Mouse (Mus musculus): ENCODE data around the gene Atg5. TPM values are rescaled to one million over a fixed set of nuclear protein-coding genes. Genes with fewer than 3 reads are reported as not detected.

Gene Atg5
- total and polyA plus RNA-seq, 2 experiments, result 16.7 to 61.8 TPM

GRCm38 (mm10) chr10:44265835-44266234 lies 2.3 kb upstream of the Atg5 start:
- Histone ChIP-seq H3K79me2 (ENCODE audit: control insufficient read depth, insufficient read depth, low read length) (peaks cover 11% of the 10 kb centered on the region; the same call in 1 of the 2 replicates), H3K27ac (replicated peaks; ENCODE audit: insufficient read depth, low read depth, low read length) (no peak overlapping the region), H3K9ac (ENCODE audit: low read depth, low read length) (no peak overlapping the region), H3K4me1 (ENCODE audit: control insufficient read depth, insufficient read depth, low read length) (peaks cover 10% of the 10 kb centered on the region; the same call in 1 of the 2 replicates), H3K36me3 (ENCODE audit: control insufficient read depth, insufficient read depth, low read length) (no peaks in the 10 kb centered on the region), H3K27me3 (ENCODE audit: control insufficient read depth, insufficient read depth, low read length) (no peaks in the 10 kb centered on the region), H3K4me3 (ENCODE audit: insufficient read depth, low read depth, low read length) (no peak overlapping the region)
- TF ChIP-seq POLR2A (IDR thresholded peaks at IDR 0.05; ENCODE audit: extremely low read depth, insufficient read depth, low read length) (no peak), CTCF (IDR thresholded peaks at IDR 0.05; ENCODE audit: low read depth, low read length) (no peak)
- 93% methylated on average over 3 of the region's 3 CpGs for WGBS
- no peak for DNase-seq (ENCODE audit: extremely low read depth, low read depth, low spot score)

GRCm38 (mm10) chr10:44266561-44266960 lies 1.6 kb upstream of the Atg5 start:
- peak; percentile 27 for DNase-seq (ENCODE audit: extremely low read depth, low read depth, low spot score)
- Histone ChIP-seq H3K79me2 (ENCODE audit: control insufficient read depth, insufficient read depth, low read length) (peaks cover 16% of the 10 kb centered on the region; the same call in 1 of the 2 replicates), H3K36me3 (ENCODE audit: control insufficient read depth, insufficient read depth, low read length) (no peaks in the 10 kb centered on the region), H3K27ac (replicated peaks; ENCODE audit: insufficient read depth, low read depth, low read length) (no peak overlapping the region), H3K9ac (ENCODE audit: low read depth, low read length) (no peak overlapping the region), H3K4me3 (ENCODE audit: insufficient read depth, low read depth, low read length) (no peak overlapping the region), H3K4me1 (ENCODE audit: control insufficient read depth, insufficient read depth, low read length) (peaks cover 13% of the 10 kb centered on the region; the same call in 1 of the 2 replicates), H3K27me3 (ENCODE audit: control insufficient read depth, insufficient read depth, low read length) (no peaks in the 10 kb centered on the region)
- TF ChIP-seq CTCF (IDR thresholded peaks at IDR 0.05; ENCODE audit: low read depth, low read length) (no peak), POLR2A (IDR thresholded peaks at IDR 0.05; ENCODE audit: extremely low read depth, insufficient read depth, low read length) (no peak)

- TF ChIP-seq CTCF (IDR thresholded peaks at IDR 0.05; ENCODE audit: low read depth, low read length) (no peak), POLR2A (IDR thresholded peaks at IDR 0.05; ENCODE audit: extremely low read depth, insufficient read depth, low read length) (no peak)
- WGBS, result 7% methylated on average over 11 of the region's 11 CpGs
- Histone ChIP-seq H3K79me2 (ENCODE audit: control insufficient read depth, insufficient read depth, low read length) (peaks cover 25% of the 10 kb centered on the region; the same call in 1 of the 2 replicates), H3K27ac (replicated peaks; ENCODE audit: insufficient read depth, low read depth, low read length) (0 out of 2 replicates have a peak overlapping the region, but pooled peaks have one; percentile 4), H3K36me3 (ENCODE audit: control insufficient read depth, insufficient read depth, low read length) (no peaks in the 10 kb centered on the region), H3K27me3 (ENCODE audit: control insufficient read depth, insufficient read depth, low read length) (no peaks in the 10 kb centered on the region), H3K4me1 (ENCODE audit: control insufficient read depth, insufficient read depth, low read length) (peaks cover 13% of the 10 kb centered on the region; the same call in 1 of the 2 replicates), H3K4me3 (ENCODE audit: insufficient read depth, low read depth, low read length) (peak overlapping the region; percentile 92), H3K9ac (ENCODE audit: low read depth, low read length) (peak overlapping the region; percentile 43)
- DNase-seq (ENCODE audit: extremely low read depth, low read depth, low spot score), result no peak
Observed at GRCm38 (mm10) chr10:44267426-44268142, 574 bp upstream of the Atg5 start.

GRCm38 (mm10) chr10:44269211-44269610 lies 1.1 kb downstream of the Atg5 start:
- peak; percentile 94 for DNase-seq (ENCODE audit: extremely low read depth, low read depth, low spot score)
- H3K4me1 ChIP-seq (ENCODE audit: control insufficient read depth, insufficient read depth, low read length), result peaks cover 14% of the 10 kb centered on the region; the same call in 1 of the 2 replicates
- peaks cover 34% of the 10 kb centered on the region for H3K79me2 ChIP-seq (ENCODE audit: control insufficient read depth, insufficient read depth, low read length)
- peak overlapping the region; percentile 92 for H3K4me3 ChIP-seq (ENCODE audit: insufficient read depth, low read depth, low read length)
- TF ChIP-seq POLR2A (IDR thresholded peaks at IDR 0.05; ENCODE audit: extremely low read depth, insufficient read depth, low read length), result no peak
- WGBS, result 12% methylated on average over 2 of the region's 2 CpGs
- H3K36me3 ChIP-seq (ENCODE audit: control insufficient read depth, insufficient read depth, low read length), result peaks cover 2% of the 10 kb centered on the region; the same call in 1 of the 2 replicates
- peak overlapping the region; percentile 53 for H3K9ac ChIP-seq (ENCODE audit: low read depth, low read length)
- peak overlapping the region; percentile 94 for H3K27ac ChIP-seq (replicated peaks; ENCODE audit: insufficient read depth, low read depth, low read length)
- no peaks in the 10 kb centered on the region for H3K27me3 ChIP-seq (ENCODE audit: control insufficient read depth, insufficient read depth, low read length)

- H3K9ac ChIP-seq (ENCODE audit: low read depth, low read length), result no peak overlapping the region
- peaks cover 13% of the 10 kb centered on the region; the same call in 1 of the 2 replicates for H3K79me2 ChIP-seq (ENCODE audit: control insufficient read depth, insufficient read depth, low read length)
- no peak for TF ChIP-seq POLR2A (IDR thresholded peaks at IDR 0.05; ENCODE audit: extremely low read depth, insufficient read depth, low read length)
- TF ChIP-seq CTCF (IDR thresholded peaks at IDR 0.05; ENCODE audit: low read depth, low read length), result no peak
- peaks cover 9% of the 10 kb centered on the region for H3K36me3 ChIP-seq (ENCODE audit: control insufficient read depth, insufficient read depth, low read length)
- no peak for DNase-seq (ENCODE audit: extremely low read depth, low read depth, low spot score)
- H3K27me3 ChIP-seq (ENCODE audit: control insufficient read depth, insufficient read depth, low read length), result no peaks in the 10 kb centered on the region
- no peak overlapping the region for H3K27ac ChIP-seq (replicated peaks; ENCODE audit: insufficient read depth, low read depth, low read length)
- peaks cover 7% of the 10 kb centered on the region for H3K4me1 ChIP-seq (ENCODE audit: control insufficient read depth, insufficient read depth, low read length)
- WGBS, result 50% methylated on average over 1 of the region's 1 CpGs
- no peak overlapping the region for H3K4me3 ChIP-seq (ENCODE audit: insufficient read depth, low read depth, low read length)
Observed at GRCm38 (mm10) chr10:44282323-44282722, 14.2 kb downstream of the Atg5 start.

GRCm38 (mm10) chr10:44285106-44285505 lies 16.9 kb downstream of the Atg5 start:
- no peak for TF ChIP-seq CTCF (IDR thresholded peaks at IDR 0.05; ENCODE audit: low read depth, low read length)
- TF ChIP-seq POLR2A (IDR thresholded peaks at IDR 0.05; ENCODE audit: extremely low read depth, insufficient read depth, low read length), result no peak
- no peak overlapping the region for H3K27ac ChIP-seq (replicated peaks; ENCODE audit: insufficient read depth, low read depth, low read length)
- DNase-seq (ENCODE audit: extremely low read depth, low read depth, low spot score), result no peak
- H3K9ac ChIP-seq (ENCODE audit: low read depth, low read length), result no peak overlapping the region
- H3K36me3 ChIP-seq (ENCODE audit: control insufficient read depth, insufficient read depth, low read length), result peaks cover 20% of the 10 kb centered on the region
- H3K4me1 ChIP-seq (ENCODE audit: control insufficient read depth, insufficient read depth, low read length), result peaks cover 7% of the 10 kb centered on the region
- no peaks in the 10 kb centered on the region for H3K27me3 ChIP-seq (ENCODE audit: control insufficient read depth, insufficient read depth, low read length)
- no peak overlapping the region for H3K4me3 ChIP-seq (ENCODE audit: insufficient read depth, low read depth, low read length)
- peaks cover 13% of the 10 kb centered on the region; the same call in 1 of the 2 replicates for H3K79me2 ChIP-seq (ENCODE audit: control insufficient read depth, insufficient read depth, low read length)
- WGBS, result 91% methylated on average over 1 of the region's 1 CpGs

Data from liver, adult 2 months (tissue).